Mouse (Mus musculus) megakaryocyte-erythroid progenitor cell, adult 5-6 weeks (primary cell): Measurements from ENCODE around the gene Gm20517. TPM values are rescaled to one million over a fixed set of nuclear protein-coding genes. Genes with fewer than 3 reads are reported as not detected.

Experiments used
- total RNA-seq, 2 experiments: library from RNA; stranded (forward) in 1 of 2; stranded (reverse) in 1 of 2; fragments of 200-1000, 215-1000 nt in 1 of 2; fragments of >200 nt in 1 of 2; fragmentation: Nextera tagmentation in 1 of 2; gene quantifications; 2 replicates each; pipeline ENCODE4 v1.2.3; 2014 to 2017

Gene Gm20517
- total RNA-seq, 2 experiments from 2014 or later, result 2.2 to 7.8 TPM

Other genes starting within 250 kb of the Gm20517 start
- gene Mrps10, start 242.7 kb upstream of the Gm20517 start, total RNA-seq (2014; fragmentation: Nextera tagmentation), result 62.0 and 75.8 TPM in 2 replicates
- gene Mrps10, start 242.7 kb upstream of the Gm20517 start, total RNA-seq (2017), result 61.6 and 90.5 TPM in 2 replicates
- 0.54 and 2.8 TPM in 2 replicates for gene Guca1b, start 226.2 kb upstream of the Gm20517 start, total RNA-seq (2014; fragmentation: Nextera tagmentation)
- gene Guca1b, start 226.2 kb upstream of the Gm20517 start, total RNA-seq (2017), result 0.15 and 3.8 TPM in 2 replicates
- gene Guca1a, start 211.0 kb upstream of the Gm20517 start, total RNA-seq (2014; fragmentation: Nextera tagmentation), result not detected in 2 replicates
- gene Guca1a, start 211.0 kb upstream of the Gm20517 start, total RNA-seq (2017), result not detected in 2 replicates
- gene AI661453, start 175.0 kb upstream of the Gm20517 start, total RNA-seq (2014; fragmentation: Nextera tagmentation), result 0.67 and 1.1 TPM in 2 replicates
- gene AI661453, start 175.0 kb upstream of the Gm20517 start, total RNA-seq (2017), result 0.04 TPM in 1 of 2 replicates, not detected in the other
- gene 1700001C19Rik, start 174.2 kb upstream of the Gm20517 start, total RNA-seq (2014; fragmentation: Nextera tagmentation), result not detected in 2 replicates
- gene 1700001C19Rik, start 174.2 kb upstream of the Gm20517 start, total RNA-seq (2017), result not detected in 2 replicates
- 30.6 and 34.8 TPM in 2 replicates for gene Taf8, start 109.3 kb upstream of the Gm20517 start, total RNA-seq (2014; fragmentation: Nextera tagmentation)
- gene Taf8, start 109.3 kb upstream of the Gm20517 start, total RNA-seq (2017), result 30.5 and 45.8 TPM in 2 replicates
- 157 and 169 TPM in 2 replicates for gene Ccnd3, start 106.5 kb upstream of the Gm20517 start, total RNA-seq (2014; fragmentation: Nextera tagmentation)
- gene Ccnd3, start 106.5 kb upstream of the Gm20517 start, total RNA-seq (2017), result 31.3 and 51.3 TPM in 2 replicates
- 34.0 and 34.7 TPM in 2 replicates for gene Bysl, start 97 bp upstream of the Gm20517 start, total RNA-seq (2014; fragmentation: Nextera tagmentation)
- gene Bysl, start 97 bp upstream of the Gm20517 start, total RNA-seq (2017), result 21.9 and 24.9 TPM in 2 replicates
- gene Med20, start within 50 bp of the Gm20517 start, total RNA-seq (2014; fragmentation: Nextera tagmentation), result 31.7 and 66.0 TPM in 2 replicates
- 28.2 and 40.4 TPM in 2 replicates for gene Med20, start within 50 bp of the Gm20517 start, total RNA-seq (2017)
- 13.9 and 21.0 TPM in 2 replicates for gene Usp49, start 19.1 kb downstream of the Gm20517 start, total RNA-seq (2014; fragmentation: Nextera tagmentation)
- 7.8 and 13.2 TPM in 2 replicates for gene Usp49, start 19.1 kb downstream of the Gm20517 start, total RNA-seq (2017)
- 440 and 480 TPM in 2 replicates for gene Tomm6, start 76.8 kb downstream of the Gm20517 start, total RNA-seq (2014; fragmentation: Nextera tagmentation)
- 66.0 and 74.2 TPM in 2 replicates for gene Tomm6, start 76.8 kb downstream of the Gm20517 start, total RNA-seq (2017)
- gene Frs3, start 77.4 kb downstream of the Gm20517 start, total RNA-seq (2014; fragmentation: Nextera tagmentation), result 0.26 and 1.7 TPM in 2 replicates
- gene Frs3, start 77.4 kb downstream of the Gm20517 start, total RNA-seq (2017), result 0.53 TPM in 1 of 2 replicates, not detected in the other
- 1.4 TPM in 1 of 2 replicates, not detected in the other for gene Gm21981, start 82.9 kb downstream of the Gm20517 start, total RNA-seq (2014; fragmentation: Nextera tagmentation)
- not detected in 2 replicates for gene Gm21981, start 82.9 kb downstream of the Gm20517 start, total RNA-seq (2017)
- not detected in 2 replicates for gene Prickle4, start 83.1 kb downstream of the Gm20517 start, total RNA-seq (2014; fragmentation: Nextera tagmentation)
- 2.3 TPM in 1 of 2 replicates, not detected in the other for gene Prickle4, start 83.1 kb downstream of the Gm20517 start, total RNA-seq (2017)
- not detected in 2 replicates for gene Pgc, start 115.3 kb downstream of the Gm20517 start, total RNA-seq (2014; fragmentation: Nextera tagmentation)
- not detected in 2 replicates for gene Pgc, start 115.3 kb downstream of the Gm20517 start, total RNA-seq (2017)
- gene Tfeb, start 125.4 kb downstream of the Gm20517 start, total RNA-seq (2014; fragmentation: Nextera tagmentation), result 3.8 and 4.2 TPM in 2 replicates
- gene Tfeb, start 125.4 kb downstream of the Gm20517 start, total RNA-seq (2017), result 3.0 and 8.3 TPM in 2 replicates
- 1.3 TPM in 1 of 2 replicates, not detected in the other for gene Mdfi, start 223.1 kb downstream of the Gm20517 start, total RNA-seq (2014; fragmentation: Nextera tagmentation)
- gene Mdfi, start 223.1 kb downstream of the Gm20517 start, total RNA-seq (2017), result 1.8 TPM in 1 of 2 replicates, not detected in the other